Mouse (Mus musculus) thymus, adult 2 months (tissue): ENCODE measurements at regions not wholly inside any gene's neighbourhood (a gene's known extent, or its start where the extent isn't known, plus 50 kb on each side); places are given as distances from the start of the nearest gene placed in this dataset.

Source experiments
- CTCF ChIP-seq: fragments of 200-500 bp; IDR thresholded peaks from 2 replicates; pipeline ENCODE4 v1.5.1; 2012; ENCODE audit warnings: mild to moderate bottlenecking, control low read depth, low read length, moderate library complexity, borderline replicate concordance; ENCODE audit not compliant: control insufficient read depth, poor library complexity, insufficient read depth; ENCODE audit errors: extremely low read depth
- POLR2A ChIP-seq: fragments of 200-500 bp; IDR thresholded peaks from 2 replicates; pipeline ENCODE4 v1.6.1; 2012; ENCODE audit warnings: mild to moderate bottlenecking, low read length, control low read depth, moderate library complexity; ENCODE audit not compliant: control insufficient read depth, poor library complexity, insufficient read depth; ENCODE audit errors: extremely low read depth

DNA sequence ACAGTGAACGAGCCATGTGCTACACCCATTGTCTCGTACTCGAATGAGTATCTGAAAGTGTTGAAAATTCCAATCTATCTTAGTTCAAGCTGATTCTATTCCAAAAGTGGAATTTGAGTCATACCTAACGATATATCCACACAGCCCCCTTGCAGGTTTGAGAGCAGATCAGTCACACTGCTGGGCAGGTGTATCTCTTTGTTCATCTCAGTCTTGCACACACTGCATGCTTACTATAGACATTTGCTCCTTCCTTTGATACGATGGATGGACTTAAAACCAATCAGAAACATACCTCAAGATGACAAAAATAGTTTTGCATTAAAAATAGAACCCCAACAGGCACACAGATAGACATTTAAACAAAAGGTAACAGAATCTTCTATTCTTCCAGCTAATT is 98.0 kb upstream of the Klf7 start:
- TF ChIP-seq CTCF, result no peak
- TF ChIP-seq POLR2A, result no peak
